Mouse (Mus musculus) MEL (cell line): Measurements from ENCODE around the gene D730048I06Rik.

Source experiments
- CTCF ChIP-seq, 3 experiments: IDR thresholded peaks in 2 of 3; conservative IDR thresholded peaks in 1 of 3; 2 replicates each; pipeline ENCODE4 v1.5.1; 2011 to 2012; ENCODE audit warnings: low read length in 3 of 3, low read depth in 2 of 3, mild to moderate bottlenecking in 2 of 3, improper control_type of control experiment in 1 of 3, inconsistent platforms in 1 of 3, mixed read lengths in 1 of 3, moderate library complexity in 1 of 3; ENCODE audit not compliant: control insufficient read depth in 1 of 3, insufficient read depth in 1 of 3, poor library complexity in 1 of 3, severe bottlenecking in 1 of 3
- EP300 ChIP-seq, 2 experiments: IDR thresholded peaks; 2 replicates each; pipeline ENCODE4 v1.6.1; 2011; ENCODE audit warnings: improper control_type of control experiment in 2 of 2, low read length in 2 of 2, low read depth in 1 of 2, mild to moderate bottlenecking in 1 of 2
- ETS1 ChIP-seq: IDR thresholded peaks from 2 replicates; pipeline ENCODE4 v1.6.1; 2012; ENCODE audit warnings: low read depth, mild to moderate bottlenecking, inconsistent platforms, low read length, improper control_type of control experiment, moderate library complexity
- JUND ChIP-seq: IDR thresholded peaks from 2 replicates; pipeline ENCODE4 v1.6.1; 2011; ENCODE audit warnings: low read depth, mild to moderate bottlenecking, improper control_type of control experiment, low read length
- POLR2A ChIP-seq, 2 experiments: IDR thresholded peaks; 2 replicates each; pipeline ENCODE4 v1.6.1; 2011 to 2012; ENCODE audit warnings: low read length in 2 of 2, mild to moderate bottlenecking in 2 of 2, control low read depth in 1 of 2, improper control_type of control experiment in 1 of 2, low read depth in 1 of 2, moderate library complexity in 1 of 2; ENCODE audit not compliant: control insufficient read depth in 1 of 2, insufficient read depth in 1 of 2, poor library complexity in 1 of 2

- no peak for TF ChIP-seq CTCF (IDR thresholded peaks at IDR 0.05 in 2 of 3, conservative IDR thresholded peaks at IDR 0.05 in 1 of 3; ENCODE audit: control insufficient read depth in 1 of 3, insufficient read depth in 1 of 3, low read depth in 2 of 3, low read length in 3 of 3, poor library complexity in 1 of 3, severe bottlenecking in 1 of 3)
- no peak for TF ChIP-seq POLR2A (IDR thresholded peaks at IDR 0.05; ENCODE audit: control insufficient read depth in 1 of 2, insufficient read depth in 1 of 2, low read depth in 1 of 2, low read length in 2 of 2, poor library complexity in 1 of 2)
- no peak for TF ChIP-seq JUND
- TF ChIP-seq EP300 (IDR thresholded peaks at IDR 0.05; ENCODE audit: low read depth in 1 of 2, low read length in 2 of 2), result no peak
- no peak for TF ChIP-seq ETS1
Measured at GRCm38 (mm10) chr9:35778009-35778408, 11.9 kb downstream of the D730048I06Rik start, which contains the start of gene Gm17727.
